Mouse (Mus musculus) cerebellum, adult 18-20 months (tissue): ENCODE data around the gene Wdr18.

Experiments used
- DNase-seq, 2 experiments: peaks; one replicate each; pipeline ENCODE4 v3.0.0; 2021

The Wdr18 gene

DNA sequence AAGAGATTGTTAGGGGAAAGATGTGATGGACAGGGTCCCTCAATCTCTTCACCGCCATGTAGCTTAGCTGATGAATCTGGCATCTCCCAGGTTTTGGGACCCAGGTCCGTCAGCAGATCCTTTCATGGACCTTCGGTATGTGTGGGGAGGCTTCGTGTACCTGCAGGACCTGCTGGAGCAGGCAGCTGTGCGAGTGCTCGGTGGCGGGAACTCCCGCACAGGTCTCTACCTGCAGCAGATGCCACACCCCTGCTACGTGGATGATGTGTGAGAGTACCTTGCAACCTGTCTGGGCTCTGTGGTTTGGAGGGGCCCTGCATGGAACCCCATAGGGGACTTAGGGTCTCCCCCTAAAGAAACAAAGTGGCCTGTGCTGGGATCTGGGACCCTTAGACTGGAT is 42.0 kb downstream of the Wdr18 start:
- no peak for DNase-seq

DNA sequence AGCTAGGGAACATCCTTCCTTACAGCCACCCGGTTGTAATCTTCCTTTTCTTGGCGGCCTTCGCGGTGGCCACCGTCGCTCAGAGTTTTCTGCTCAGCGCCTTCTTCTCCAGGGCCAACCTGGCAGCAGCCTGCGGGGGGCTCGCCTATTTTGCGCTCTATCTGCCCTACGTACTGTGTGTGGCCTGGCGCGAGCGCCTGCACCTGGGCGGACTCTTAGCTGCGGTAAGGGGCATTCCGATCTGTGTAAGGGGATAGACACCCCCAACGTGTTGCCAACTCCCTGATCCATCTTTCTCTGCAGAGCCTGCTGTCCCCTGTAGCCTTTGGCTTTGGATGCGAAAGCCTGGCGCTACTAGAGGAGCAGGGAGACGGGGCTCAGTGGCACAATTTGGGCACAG is 42.9 kb downstream of the Wdr18 start:
- no peak for DNase-seq

DNA sequence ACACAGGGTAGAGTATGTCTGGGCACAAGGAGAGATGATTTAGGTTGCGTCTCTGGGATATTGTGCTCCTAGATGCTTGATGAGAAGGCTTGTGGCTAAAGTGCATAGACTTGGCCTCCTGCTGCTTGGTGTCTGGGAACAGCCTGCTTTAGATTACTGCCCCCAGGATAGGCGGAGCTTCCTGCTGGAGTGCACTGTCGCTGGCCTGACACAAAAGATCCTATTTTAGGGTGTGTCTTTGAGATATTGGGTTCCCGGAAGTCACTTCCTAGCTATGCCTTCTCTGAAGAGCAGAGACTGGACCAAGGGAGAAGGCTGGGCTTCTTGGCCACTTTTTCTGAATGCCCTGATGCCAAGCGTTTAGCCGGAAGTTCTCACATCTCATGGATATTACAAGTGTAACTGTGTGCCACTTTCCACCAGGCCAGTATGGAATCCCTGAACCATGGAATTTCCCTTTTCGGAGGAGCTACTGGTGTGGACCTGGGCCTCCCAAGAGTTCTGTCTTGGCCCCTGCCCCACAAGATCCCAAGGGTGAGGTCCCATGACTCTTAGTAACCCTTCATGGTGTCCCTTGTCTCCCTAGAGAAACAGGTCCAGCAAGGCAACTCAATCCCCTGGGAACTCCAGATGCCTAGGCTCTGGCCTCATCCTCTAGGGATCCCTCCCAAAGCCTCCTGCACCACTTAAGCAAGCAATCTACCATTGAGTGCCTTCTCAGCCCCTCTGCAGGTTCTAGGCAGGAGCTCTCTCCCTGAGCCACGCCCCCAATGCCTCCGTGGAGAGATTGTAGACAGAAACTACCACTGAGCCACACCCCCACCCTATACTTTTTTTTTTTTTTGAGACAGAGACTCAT is 43.7 kb downstream of the Wdr18 start:
- no peak for DNase-seq

DNA sequence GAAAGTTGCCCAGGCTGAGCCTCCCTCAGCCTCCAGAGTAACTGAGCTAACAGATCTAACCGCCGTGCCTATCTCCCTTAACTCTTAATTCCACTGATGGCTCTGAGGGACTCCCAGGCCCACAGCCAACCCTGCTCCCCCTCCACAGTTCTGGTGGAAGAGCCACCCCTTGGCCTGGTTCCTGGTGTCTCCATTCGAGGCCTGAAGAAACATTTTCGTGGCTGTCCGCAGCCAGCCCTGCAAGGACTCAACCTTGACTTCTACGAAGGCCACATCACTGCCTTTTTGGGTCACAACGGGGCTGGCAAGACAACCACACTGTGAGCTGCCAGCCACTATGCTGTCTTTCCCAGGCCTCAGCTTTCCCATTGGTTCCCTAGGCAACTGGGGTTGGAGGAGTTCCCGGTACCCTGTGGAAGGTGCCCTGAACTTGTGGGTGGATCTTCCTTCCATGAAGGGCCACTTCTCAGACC is 44.3 kb downstream of the Wdr18 start:
- DNase-seq = no peak

DNA sequence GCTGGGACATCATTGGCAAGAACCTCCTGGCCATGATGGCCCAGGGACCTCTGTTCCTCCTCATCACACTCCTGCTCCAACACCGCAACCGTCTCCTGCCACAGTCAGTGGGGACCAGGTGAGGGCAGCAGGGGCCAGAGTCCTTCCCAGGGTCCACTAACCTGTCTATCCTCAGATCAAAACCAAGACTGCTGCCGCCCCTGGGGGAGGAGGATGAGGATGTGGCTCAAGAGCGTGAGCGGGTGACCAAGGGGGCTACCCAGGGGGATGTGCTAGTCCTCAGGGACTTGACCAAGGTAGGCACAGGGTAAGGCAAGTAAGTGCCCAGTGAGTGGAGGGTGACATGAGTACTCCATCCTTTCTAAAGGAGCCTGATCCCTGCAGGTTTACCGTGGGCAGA is 51.8 kb downstream of the Wdr18 start:
- no peak for DNase-seq

DNA sequence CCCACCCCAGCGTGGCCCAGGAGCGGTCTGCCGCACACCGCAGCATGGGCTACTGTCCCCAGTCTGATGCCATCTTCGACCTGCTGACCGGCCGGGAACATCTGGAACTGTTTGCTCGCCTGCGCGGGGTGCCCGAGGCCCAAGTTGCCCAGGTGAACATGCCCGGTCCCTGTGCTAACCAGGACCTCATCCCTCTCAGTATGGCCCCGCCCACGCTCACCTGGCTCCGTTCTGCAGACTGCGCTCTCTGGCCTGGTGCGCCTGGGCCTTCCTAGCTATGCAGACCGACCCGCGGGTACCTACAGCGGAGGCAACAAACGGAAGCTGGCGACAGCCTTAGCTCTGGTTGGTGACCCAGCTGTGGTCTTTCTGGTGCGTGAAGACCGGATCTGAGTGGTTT is 53.7 kb downstream of the Wdr18 start:
- no peak for DNase-seq

DNA sequence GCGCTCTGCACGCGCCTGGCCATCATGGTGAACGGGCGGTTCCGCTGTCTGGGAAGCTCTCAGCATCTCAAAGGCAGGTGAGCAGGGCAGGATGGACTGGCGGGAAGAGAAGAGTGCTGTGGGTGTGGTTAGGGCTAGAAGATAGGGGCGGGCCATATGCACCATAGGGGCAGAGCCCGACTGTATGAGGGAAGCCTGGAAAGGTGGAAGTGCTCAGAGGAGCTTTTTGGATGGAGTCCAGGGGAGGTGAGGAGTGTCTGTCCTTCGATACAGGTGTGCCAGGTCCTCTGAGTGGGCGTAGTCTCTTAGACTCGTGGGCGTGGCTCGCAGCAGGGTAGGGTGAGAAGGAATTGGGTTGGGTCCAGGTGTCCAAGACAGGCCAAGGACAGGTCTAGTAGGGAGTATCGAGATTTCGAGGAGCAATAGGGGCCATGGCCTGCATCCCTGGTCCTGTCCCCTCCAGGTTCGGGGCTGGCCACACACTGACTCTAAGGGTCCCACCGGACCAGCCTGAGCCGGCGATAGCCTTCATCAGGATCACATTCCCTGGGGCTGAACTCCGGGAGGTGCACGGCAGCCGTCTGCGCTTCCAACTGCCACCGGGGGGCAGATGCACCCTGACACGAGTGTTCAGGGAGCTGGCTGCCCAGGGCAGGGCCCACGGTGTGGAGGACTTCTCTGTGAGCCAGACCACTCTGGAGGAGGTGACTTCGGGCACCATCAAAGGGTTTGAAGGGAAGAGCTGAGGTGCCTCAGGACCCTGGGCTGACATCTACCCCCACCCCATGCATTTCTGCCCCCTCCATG is 54.7 kb downstream of the Wdr18 start:
- DNase-seq = no peak

DNA sequence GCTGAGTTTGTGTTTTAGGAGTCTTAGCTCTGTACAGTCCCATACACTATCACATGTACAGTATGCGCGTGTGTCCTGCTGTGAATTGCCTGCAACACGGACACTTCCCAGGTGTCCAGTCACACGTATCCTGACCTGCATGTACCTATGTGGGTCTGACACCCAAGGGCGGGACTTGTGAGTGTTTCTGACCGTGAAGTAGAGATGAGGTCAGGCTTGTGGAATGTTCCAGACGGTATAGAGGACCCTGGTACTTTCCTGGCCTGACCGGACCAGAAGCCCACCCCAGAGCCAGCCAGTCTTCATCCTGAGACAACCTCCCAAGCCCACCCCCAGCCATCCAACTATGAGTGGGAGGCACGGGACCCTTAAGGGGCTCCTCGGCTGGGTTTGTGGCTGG is 55.6 kb downstream of the Wdr18 start:
- no peak for DNase-seq

DNA sequence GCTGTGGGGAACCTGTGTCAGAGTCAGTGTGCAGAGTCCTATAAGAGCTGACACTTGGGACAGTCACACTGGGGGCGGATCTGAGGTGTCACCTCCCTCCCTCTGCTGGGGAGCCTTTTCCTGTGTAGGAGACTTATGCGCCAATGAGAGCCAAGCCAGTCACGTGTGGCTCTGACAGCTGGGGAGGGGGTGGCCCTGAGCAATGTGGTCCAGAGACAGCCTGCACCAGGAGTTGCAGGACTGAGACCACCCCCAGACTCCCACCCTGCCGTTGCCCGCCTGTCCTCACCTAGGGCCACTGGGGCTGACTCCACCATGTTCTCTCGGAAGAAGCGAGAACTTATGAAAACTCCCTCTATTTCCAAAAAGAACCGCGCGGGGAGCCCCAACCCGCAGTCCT is 56.6 kb downstream of the Wdr18 start, which contains the start of gene Arhgap45:
Gene Arhgap45, plus strand, starts transcription at position 143 of the 400 bp plus-strand sequence.
- DNase-seq = no peak

DNA sequence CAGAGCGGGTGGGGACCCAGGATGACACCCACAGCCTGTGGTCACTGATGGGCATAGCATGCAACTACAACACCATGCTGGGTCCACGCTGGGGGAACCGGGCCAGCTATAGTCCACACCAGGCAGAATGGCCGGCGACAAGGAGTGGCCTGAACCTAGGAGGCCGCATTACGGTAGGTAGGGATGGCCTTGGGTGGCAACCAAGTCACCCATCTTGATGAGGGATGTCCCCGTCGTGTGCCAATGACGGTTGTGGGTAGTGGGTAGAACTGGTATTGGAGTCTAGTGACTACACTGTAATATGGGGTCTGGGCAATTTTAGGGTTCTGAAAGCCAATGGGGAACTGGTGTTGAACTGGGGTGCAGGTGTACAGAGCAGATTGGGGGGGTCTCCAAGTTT is 57.0 kb downstream of the Wdr18 start:
- DNase-seq = no peak

DNA sequence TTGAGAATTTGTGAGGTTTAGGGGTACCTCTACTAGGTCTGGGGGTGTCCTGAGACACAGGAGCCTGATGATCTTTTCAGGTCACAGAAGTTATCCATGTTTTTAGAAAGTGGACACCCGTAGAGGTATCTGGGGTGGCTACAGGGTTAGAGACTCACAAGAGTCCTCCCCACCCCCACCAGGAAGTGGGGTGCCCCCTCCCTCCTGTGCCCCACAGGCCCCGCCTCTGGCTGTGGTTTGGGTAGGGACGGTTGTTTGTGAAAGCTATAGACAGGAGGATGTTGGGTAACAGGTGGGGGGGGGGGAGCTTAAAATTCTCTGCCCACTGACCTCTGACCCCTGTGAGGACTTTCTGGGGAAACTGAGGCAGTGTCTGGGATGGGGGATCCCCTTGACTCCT is 57.4 kb downstream of the Wdr18 start:
- DNase-seq = no peak

DNA sequence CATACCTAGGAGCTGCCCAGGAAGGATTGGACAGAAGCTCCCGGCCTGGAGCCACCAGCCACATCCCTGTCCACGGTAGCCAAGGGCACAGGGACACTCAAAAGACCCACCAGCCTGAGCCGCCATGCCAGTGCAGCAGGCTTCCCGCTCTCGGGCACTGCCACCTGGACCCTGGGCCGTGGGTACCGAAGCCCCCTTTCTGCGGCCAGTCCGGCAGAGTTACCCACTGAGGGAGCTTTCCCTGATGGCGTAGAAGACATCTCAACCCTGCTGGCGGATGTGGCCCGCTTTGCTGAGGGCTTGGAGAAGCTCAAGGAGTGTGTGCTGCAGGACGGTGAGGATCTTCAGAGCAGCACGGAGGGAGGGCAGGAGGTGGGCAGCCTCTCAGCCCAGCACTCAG is 57.8 kb downstream of the Wdr18 start:
- DNase-seq = no peak

DNA sequence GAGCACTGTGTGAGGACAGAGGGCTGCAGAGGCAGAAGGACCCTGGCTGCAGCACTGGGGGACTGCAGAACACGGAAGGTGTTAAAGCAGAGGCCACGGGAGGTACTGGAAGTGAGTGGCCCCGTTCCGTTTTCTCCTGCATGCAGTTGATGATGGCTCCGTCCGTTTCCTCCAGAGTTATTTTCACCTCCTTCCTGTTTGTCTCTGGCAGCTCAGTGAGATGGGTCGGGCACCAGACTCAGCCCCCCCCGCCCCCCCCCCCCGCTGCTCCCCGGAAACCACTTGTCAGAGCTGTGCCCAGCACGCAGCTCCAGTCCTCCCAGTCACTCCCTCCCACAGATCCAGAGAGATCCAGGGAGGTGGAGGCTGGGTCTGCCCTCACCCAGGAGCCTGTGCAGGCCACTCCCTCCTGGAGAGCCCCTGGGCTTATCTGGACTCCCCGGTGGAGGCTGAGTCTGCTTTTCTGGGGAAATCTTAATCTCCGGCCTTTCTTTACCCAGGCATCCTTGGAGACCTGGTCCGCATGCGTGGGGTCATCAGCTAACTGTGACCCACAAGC is 58.9 kb downstream of the Wdr18 start:
- no peak for DNase-seq

DNA sequence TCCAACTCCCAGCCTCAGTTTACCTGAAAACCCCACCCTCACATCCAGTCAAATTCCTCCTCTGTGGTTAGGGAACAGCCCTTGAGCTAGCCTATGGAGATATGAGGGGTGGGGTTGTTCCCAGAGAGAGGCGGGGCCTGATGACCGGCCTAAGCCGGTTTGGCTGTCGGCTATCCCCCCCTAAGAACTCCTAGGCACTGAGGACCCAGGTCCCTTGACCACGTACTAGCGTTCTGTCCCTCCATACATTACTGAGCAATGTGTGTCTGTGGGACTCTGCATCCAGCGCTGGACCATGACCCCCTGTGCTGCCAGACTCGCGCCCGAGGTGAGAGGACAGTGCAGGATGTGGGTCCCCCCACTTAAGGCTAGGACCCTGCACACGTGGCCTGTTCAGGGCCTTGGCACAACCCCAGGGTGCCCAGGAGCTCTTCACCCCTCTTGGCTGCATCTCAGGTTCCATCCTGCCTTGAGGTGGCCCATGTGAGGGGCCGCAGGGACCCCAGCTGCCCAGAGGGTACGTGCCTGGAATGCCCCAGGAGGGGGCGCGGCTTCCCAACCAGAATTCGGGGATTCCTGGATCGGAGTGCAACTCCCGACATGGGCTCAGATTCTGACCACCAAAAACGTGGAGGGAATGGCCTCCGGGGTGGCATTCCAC is 59.6 kb downstream of the Wdr18 start:
- no peak for DNase-seq
